Comparison of ENCODE assay signal across 22 mouse cellular contexts in the genomic region with DNA sequence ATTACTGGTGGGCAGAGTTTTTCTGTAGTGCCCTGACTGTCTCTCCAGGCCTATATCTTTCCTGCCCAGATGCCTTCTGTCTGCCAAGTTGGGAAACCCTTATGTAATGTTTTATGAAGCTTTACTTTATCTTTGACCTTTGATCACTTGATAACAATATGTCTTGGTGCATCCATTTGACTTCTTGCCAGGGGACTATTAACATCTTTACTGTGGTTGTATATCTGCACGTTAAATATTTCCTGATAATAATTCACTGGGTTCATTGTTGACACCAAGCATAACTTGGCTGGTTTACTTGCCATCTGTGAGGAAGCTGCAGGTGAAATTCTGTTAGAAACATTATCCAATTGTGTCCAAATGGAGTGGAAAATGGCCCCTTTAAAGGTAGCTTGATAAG. TPM values are rescaled to one million over a fixed set of nuclear protein-coding genes. Genes with fewer than 3 reads are reported as not detected.
"Had no signal": no experiment of that assay in that cellular context is flagged by ENCODE, and none has a peak within 500 bp of the region (broad histone marks: within the 10 kb centered on the region; RNA-seq: fewer than 3 reads in every experiment).

No protein-coding gene starts in this region.

- H3K27ac ChIP-seq: liver, embryonic 15.5 days; lung, embryonic 15.5 days; macrophage; midbrain, embryonic 13.5 days; midbrain, embryonic 15.5 days; neural tube, embryonic 12.5 days; stomach, embryonic 15.5 days had no signal

- H3K4me2 ChIP-seq: liver, embryonic 15.5 days; lung, embryonic 15.5 days; midbrain, embryonic 11.5 days; midbrain, embryonic 13.5 days; midbrain, embryonic 15.5 days; neural tube, embryonic 12.5 days; stomach, embryonic 15.5 days had no signal

- H3K36me3 ChIP-seq: liver, embryonic 15.5 days; lung, embryonic 15.5 days; midbrain, embryonic 13.5 days; midbrain, embryonic 15.5 days; neural tube, embryonic 12.5 days; stomach, embryonic 15.5 days had no signal

- DNase-seq: liver, postnatal 0 days; lung, adult 2 months; lung, postnatal 14 days; lung, postnatal 36 days; right cerebral cortex, postnatal 14 days; thymus, adult 18-20 months; thymus, postnatal 25 days; thymus, postnatal 4 days had no signal

- ATAC-seq: liver, postnatal 0 days; lung, postnatal 0 days; midbrain, embryonic 13.5 days; midbrain, embryonic 15.5 days had no signal

- H3K27me3 ChIP-seq: liver, embryonic 15.5 days; lung, embryonic 15.5 days; midbrain, embryonic 13.5 days; midbrain, embryonic 15.5 days; neural tube, embryonic 12.5 days; stomach, embryonic 15.5 days had no signal

- H3K4me1 ChIP-seq: liver, embryonic 15.5 days; lung, embryonic 15.5 days; midbrain, embryonic 13.5 days; midbrain, embryonic 15.5 days; neural tube, embryonic 12.5 days; stomach, embryonic 15.5 days had no signal

- H3K9me3 ChIP-seq: liver, embryonic 15.5 days; lung, embryonic 15.5 days; midbrain, embryonic 15.5 days; neural tube, embryonic 12.5 days; stomach, embryonic 15.5 days had no signal

- H3K4me3 ChIP-seq: liver, embryonic 15.5 days; lung, embryonic 15.5 days; midbrain, embryonic 13.5 days; midbrain, embryonic 15.5 days; neural tube, embryonic 12.5 days; stomach, embryonic 15.5 days had no signal

- H3K9ac ChIP-seq: liver, embryonic 15.5 days; liver, postnatal 0 days; lung, embryonic 15.5 days; midbrain, embryonic 13.5 days; midbrain, embryonic 15.5 days; neural tube, embryonic 12.5 days; stomach, embryonic 15.5 days had no signal

RNA-seq across cellular contexts. Expression of a gene that starts 16.2 kb away (rescaled TPM):
- total RNA-seq: megakaryocyte, adult 5-6 weeks; monocyte, adult 5-6 weeks; neutrophil, adult 5-6 weeks had no signal
- polyA plus RNA-seq: liver, embryonic 15.5 days; liver, postnatal 0 days; macrophage; midbrain, embryonic 13.5 days; neural tube, embryonic 14.5 days had no signal

RNA-seq across cellular contexts. Expression of a gene that starts 50.5 kb away (rescaled TPM):
- total RNA-seq: megakaryocyte, adult 5-6 weeks; midbrain, postnatal 0 days; monocyte, adult 5-6 weeks; neutrophil, adult 5-6 weeks had no signal
- polyA plus RNA-seq: liver, postnatal 0 days; lung, embryonic 15.5 days; lung, postnatal 0 days; macrophage; midbrain, embryonic 11.5 days; midbrain, embryonic 13.5 days; midbrain, embryonic 15.5 days; midbrain, postnatal 0 days; neural tube, embryonic 12.5 days had no signal
